Comparison of ENCODE assay signal across 24 mouse cellular contexts in the genomic region with DNA sequence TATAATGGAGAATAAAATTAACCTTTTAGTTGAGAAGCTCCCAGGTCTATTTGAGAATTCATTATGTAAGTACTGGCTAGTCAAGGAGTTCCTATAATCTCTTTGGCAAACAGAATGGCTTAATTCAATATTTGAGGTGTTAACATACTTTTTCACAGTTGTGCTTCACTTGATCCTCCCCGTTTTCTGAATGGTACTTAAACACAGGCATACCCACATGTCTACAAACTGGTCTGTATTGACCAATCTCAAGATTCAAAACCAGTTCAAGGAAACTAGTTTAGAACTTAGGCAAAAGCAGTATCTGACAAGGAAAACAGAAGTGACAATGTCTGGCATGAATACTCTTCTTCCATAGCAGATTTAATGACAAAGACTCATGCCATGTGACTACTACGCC.
A peak's percentile ranks its signal among the peaks of the same experiment; 100 is the strongest.
DNase-seq lines count a peak whose midpoint lies in the region; ATAC-seq lines count a peak whose summit lies in the region.
"Had no signal": no experiment of that assay in that cellular context is flagged by ENCODE, and none has a peak within 500 bp of the region (broad histone marks: within the 10 kb centered on the region; RNA-seq: fewer than 3 reads in every experiment).

No protein-coding gene starts in this region.

- WGBS in embryonic facial prominence, embryonic 14.5 days, result 79% methylated on average over 2 of the region's 2 CpGs
- 79% methylated on average over 2 of the region's 2 CpGs for WGBS in embryonic facial prominence, embryonic 10.5 days
- 56% methylated on average over 2 of the region's 2 CpGs for WGBS in lung, embryonic 16.5 days
- WGBS in midbrain, embryonic 11.5 days, result 69% methylated on average over 2 of the region's 2 CpGs
- WGBS in midbrain, embryonic 15.5 days, result 70% methylated on average over 2 of the region's 2 CpGs

- no peaks in the 10 kb centered on the region for H3K9me3 ChIP-seq in embryonic facial prominence, embryonic 14.5 days (ENCODE audit: control insufficient read depth, low read length)
- H3K9me3 ChIP-seq in embryonic facial prominence, embryonic 10.5 days, result no peaks in the 10 kb centered on the region
- no peaks in the 10 kb centered on the region for H3K9me3 ChIP-seq in lung, embryonic 16.5 days (ENCODE audit: control insufficient read depth, low read length)
- no peaks in the 10 kb centered on the region for H3K9me3 ChIP-seq in midbrain, embryonic 11.5 days (ENCODE audit: control insufficient read depth, low read length)
- H3K9me3 ChIP-seq in midbrain, embryonic 15.5 days, result no peaks in the 10 kb centered on the region
- H3K9me3 ChIP-seq: embryonic facial prominence, embryonic 13.5 days; forebrain, embryonic 13.5 days; forebrain, embryonic 15.5 days; G1E had no signal

- H3K4me3 ChIP-seq in embryonic facial prominence, embryonic 14.5 days (ENCODE audit: low read depth, low read length), result no peak overlapping the region
- no peak overlapping the region for H3K4me3 ChIP-seq in embryonic facial prominence, embryonic 10.5 days
- H3K4me3 ChIP-seq in lung, embryonic 16.5 days (ENCODE audit: low read length), result no peak overlapping the region
- no peak overlapping the region for H3K4me3 ChIP-seq in midbrain, embryonic 11.5 days (ENCODE audit: low read depth, low read length)
- H3K4me3 ChIP-seq in midbrain, embryonic 15.5 days, result no peak overlapping the region
- H3K4me3 ChIP-seq: embryonic facial prominence, embryonic 13.5 days; forebrain, embryonic 13.5 days; forebrain, embryonic 15.5 days had no signal

- no peak overlapping the region for H3K9ac ChIP-seq in embryonic facial prominence, embryonic 14.5 days (ENCODE audit: low read depth, low read length)
- no peak overlapping the region for H3K9ac ChIP-seq in lung, embryonic 16.5 days (ENCODE audit: low read length)
- H3K9ac ChIP-seq in midbrain, embryonic 11.5 days (ENCODE audit: low read length), result no peak overlapping the region
- H3K9ac ChIP-seq in midbrain, embryonic 15.5 days, result no peak overlapping the region
- H3K9ac ChIP-seq: embryonic facial prominence, embryonic 13.5 days; forebrain, embryonic 13.5 days; forebrain, embryonic 15.5 days; forebrain, postnatal 0 days had no signal

- no peak overlapping the region for H3K27ac ChIP-seq in embryonic facial prominence, embryonic 14.5 days (replicated peaks; ENCODE audit: low read depth, low read length)
- no peak overlapping the region for H3K27ac ChIP-seq in embryonic facial prominence, embryonic 10.5 days (replicated peaks)
- H3K27ac ChIP-seq in lung, embryonic 16.5 days (ENCODE audit: low read length), result no peak overlapping the region
- H3K27ac ChIP-seq in midbrain, embryonic 11.5 days (ENCODE audit: low read depth, low read length), result no peak overlapping the region
- no peak overlapping the region for H3K27ac ChIP-seq in midbrain, embryonic 15.5 days
- H3K27ac ChIP-seq: embryonic facial prominence, embryonic 13.5 days; forebrain, embryonic 13.5 days; forebrain, embryonic 15.5 days had no signal

- H3K4me1 ChIP-seq in embryonic facial prominence, embryonic 14.5 days (ENCODE audit: control insufficient read depth, insufficient read depth, low read length), result no peaks in the 10 kb centered on the region
- H3K4me1 ChIP-seq in embryonic facial prominence, embryonic 10.5 days, result peaks cover 9% of the 10 kb centered on the region
- peaks cover 3% of the 10 kb centered on the region; the same call in 1 of the 2 replicates for H3K4me1 ChIP-seq in lung, embryonic 16.5 days (replicated peaks; ENCODE audit: control insufficient read depth, insufficient read depth, low read length)
- peaks cover 3% of the 10 kb centered on the region; the same call in 1 of the 2 replicates for H3K4me1 ChIP-seq in midbrain, embryonic 11.5 days (ENCODE audit: control insufficient read depth, insufficient read depth, low read length)
- H3K4me1 ChIP-seq in midbrain, embryonic 15.5 days, result peaks cover 6% of the 10 kb centered on the region
- H3K4me1 ChIP-seq: embryonic facial prominence, embryonic 13.5 days; forebrain, embryonic 13.5 days; forebrain, embryonic 15.5 days had no signal

- no peaks in the 10 kb centered on the region for H3K27me3 ChIP-seq in embryonic facial prominence, embryonic 14.5 days (replicated peaks; ENCODE audit: control insufficient read depth, insufficient read depth, low read length)
- no peaks in the 10 kb centered on the region for H3K27me3 ChIP-seq in embryonic facial prominence, embryonic 10.5 days (replicated peaks; ENCODE audit: low read depth, poor library complexity, severe bottlenecking)
- H3K27me3 ChIP-seq in lung, embryonic 16.5 days (ENCODE audit: control insufficient read depth, insufficient read depth, low read depth, low read length), result no peaks in the 10 kb centered on the region
- H3K27me3 ChIP-seq in midbrain, embryonic 11.5 days (ENCODE audit: control insufficient read depth, insufficient read depth, low read length), result no peaks in the 10 kb centered on the region
- no peaks in the 10 kb centered on the region for H3K27me3 ChIP-seq in midbrain, embryonic 15.5 days (replicated peaks)
- H3K27me3 ChIP-seq: CH12.LX; embryonic facial prominence, embryonic 13.5 days; forebrain, embryonic 13.5 days; forebrain, embryonic 15.5 days had no signal

- DNase-seq in embryonic facial prominence, embryonic 14.5 days (ENCODE audit: low spot score), result no peak
- DNase-seq in embryonic facial prominence, embryonic 10.5 days (ENCODE audit: low spot score), result no peak
- no peak for DNase-seq in lung, postnatal 10 days
- peak; percentile 79 for DNase-seq in midbrain, embryonic 11.5 days (ENCODE audit: low spot score, missing footprints)
- DNase-seq: adrenal gland, adult 8-10 months; adrenal gland, postnatal 14 days; adrenal gland, postnatal 36 days; B cell, adult 2 months; cerebellum, adult 11-12 months; cerebellum, adult 2 months; cerebellum, adult 9-10 months; cerebellum, postnatal 10 days; cerebellum, postnatal 25 days; forebrain, postnatal 0 days had no signal

- H3K36me3 ChIP-seq in embryonic facial prominence, embryonic 14.5 days (ENCODE audit: control insufficient read depth, insufficient read depth, low read length), result no peaks in the 10 kb centered on the region
- H3K36me3 ChIP-seq in embryonic facial prominence, embryonic 10.5 days (replicated peaks), result no peaks in the 10 kb centered on the region
- no peaks in the 10 kb centered on the region for H3K36me3 ChIP-seq in lung, embryonic 16.5 days (ENCODE audit: control insufficient read depth, insufficient read depth, low read length)
- H3K36me3 ChIP-seq in midbrain, embryonic 11.5 days (ENCODE audit: control insufficient read depth, insufficient read depth, low read length), result no peaks in the 10 kb centered on the region
- H3K36me3 ChIP-seq in midbrain, embryonic 15.5 days (replicated peaks), result no peaks in the 10 kb centered on the region
- H3K36me3 ChIP-seq: embryonic facial prominence, embryonic 13.5 days; forebrain, embryonic 15.5 days; G1E had no signal

- peak; percentile 50; the same call in 1 of the 2 replicates for ATAC-seq in embryonic facial prominence, embryonic 14.5 days (ENCODE audit: low read depth)
- peak; percentile 45 for ATAC-seq in lung, embryonic 16.5 days (ENCODE audit: low read depth)
- no peak for ATAC-seq in midbrain, embryonic 11.5 days (ENCODE audit: low FRiP score)
- no peak for ATAC-seq in midbrain, embryonic 15.5 days (replicated peaks)
- ATAC-seq: activated CD4-positive, CD25-positive, alpha-beta regulatory T cell, adult 4 months; CD4-positive, CD25-positive, alpha-beta regulatory T cell, adult 4 months; forebrain, embryonic 13.5 days; forebrain, embryonic 15.5 days; forebrain, postnatal 0 days; Patski had no signal

- H3K4me2 ChIP-seq in embryonic facial prominence, embryonic 14.5 days (ENCODE audit: low read depth, low read length), result no peak overlapping the region
- no peak overlapping the region for H3K4me2 ChIP-seq in lung, embryonic 16.5 days (ENCODE audit: low read depth, low read length)
- H3K4me2 ChIP-seq in midbrain, embryonic 11.5 days, result no peak overlapping the region
- H3K4me2 ChIP-seq in midbrain, embryonic 15.5 days, result no peak overlapping the region
- H3K4me2 ChIP-seq: embryonic facial prominence, embryonic 13.5 days; forebrain, embryonic 13.5 days; forebrain, embryonic 15.5 days had no signal

Comparison
In these comparisons a context has a peak if more than half of its experiments do, and no peak if none do; other contexts are left out.
1. ATAC-seq: peak in embryonic facial prominence, embryonic 14.5 days (single experiment) and lung, embryonic 16.5 days (single experiment); none in midbrain, embryonic 11.5 days (single experiment) and midbrain, embryonic 15.5 days (single experiment).